ENCODE assay signal across 28 mouse cellular contexts in the genomic region with DNA sequence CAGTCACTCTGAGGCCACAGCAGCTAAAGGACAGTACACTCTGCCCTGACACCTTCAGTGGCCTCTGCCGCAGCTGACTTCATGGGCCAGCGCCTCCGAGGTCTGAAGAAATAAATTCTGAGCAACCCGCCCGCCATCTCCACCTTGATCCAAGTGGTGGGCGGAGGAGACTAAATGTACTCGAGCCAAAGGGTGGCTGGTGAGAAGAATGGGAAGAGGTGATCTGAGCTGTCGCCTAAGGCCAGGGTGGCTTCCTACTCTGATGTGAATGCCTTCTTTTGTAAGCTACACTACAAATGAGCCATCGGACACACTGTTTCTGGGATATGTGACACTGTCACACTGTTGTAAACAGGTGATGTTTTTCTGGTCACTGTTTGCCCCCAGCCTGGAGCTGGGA.
"Had no signal": no experiment of that assay in that cellular context is flagged by ENCODE, and none has a peak within 500 bp of the region (broad histone marks: within the 10 kb centered on the region; RNA-seq: fewer than 3 reads in every experiment).

No protein-coding gene starts in this region.

- DNase-seq: left cerebral cortex, postnatal 4 days; liver; liver, embryonic 13.5 days; liver, postnatal 0 days; lung, adult 18-20 months; lung, embryonic 14.5 days; lung, postnatal 10 days; lung, postnatal 14 days; lung, postnatal 36 days; lung, postnatal 4 days; midbrain, embryonic 14.5 days had no signal

- H3K27ac ChIP-seq: limb, embryonic 10.5 days; limb, embryonic 12.5 days; limb, embryonic 13.5 days; limb, embryonic 15.5 days; liver, embryonic 12.5 days; liver, embryonic 13.5 days; liver, embryonic 14.5 days; liver, embryonic 15.5 days; lung, embryonic 15.5 days; macrophage; midbrain, embryonic 10.5 days; midbrain, embryonic 12.5 days; midbrain, embryonic 13.5 days; midbrain, embryonic 15.5 days; neural tube, embryonic 12.5 days; neural tube, embryonic 13.5 days had no signal

- H3K4me1 ChIP-seq: limb, embryonic 10.5 days; limb, embryonic 12.5 days; limb, embryonic 13.5 days; midbrain, embryonic 13.5 days; midbrain, embryonic 15.5 days; neural tube, embryonic 12.5 days; neural tube, embryonic 13.5 days had no signal

- H3K4me3 ChIP-seq: limb, embryonic 10.5 days; limb, embryonic 12.5 days; limb, embryonic 13.5 days; limb, embryonic 15.5 days; liver, embryonic 12.5 days; liver, embryonic 13.5 days; liver, embryonic 15.5 days; lung, embryonic 15.5 days; megakaryocyte, embryonic 14.5 days; midbrain, embryonic 10.5 days; midbrain, embryonic 12.5 days; midbrain, embryonic 13.5 days; midbrain, embryonic 15.5 days; myocyte; neural tube, embryonic 12.5 days; neural tube, embryonic 13.5 days had no signal
